Mouse (Mus musculus) stomach, postnatal 0 days (tissue): ENCODE data around the gene Rhobtb3. TPM values are rescaled to one million over a fixed set of nuclear protein-coding genes. Genes with fewer than 3 reads are reported as not detected.
"Not testable (repeated sequence)": the region's sequence is repeated elsewhere in the genome, so short reads cannot be mapped to it uniquely, and the experiment has no call there.

Experiments used
- ATAC-seq: fragments of 200-750 bp; cut with Nextera tagmentation; 2 replicates; pipeline ENCODE4 v1.8.0; 2017; ENCODE audit not compliant: low FRiP score, low TSS enrichment
- DNase-seq: peaks from one replicate; pipeline ENCODE4 v3.0.0-alpha.2; 2016; ENCODE audit warnings: low spot score
- H3K27ac ChIP-seq: fragments of 300-500 bp; sonication (generic); replicated peaks from 2 replicates; pipeline ENCODE4 v1.5.1; 2014; ENCODE audit warnings: mild to moderate bottlenecking, control low read depth
- H3K27me3 ChIP-seq: fragments of 300-500 bp; sonication (generic); 2 replicates; pipeline ENCODE4 v1.6.1; 2014; ENCODE audit warnings: low read length; ENCODE audit not compliant: control insufficient read depth, insufficient read depth
- H3K36me3 ChIP-seq: fragments of 300-500 bp; sonication (generic); 2 replicates; pipeline ENCODE4 v1.6.1; 2014; ENCODE audit warnings: low read length, mixed read lengths; ENCODE audit not compliant: control insufficient read depth, insufficient read depth
- H3K4me1 ChIP-seq: fragments of 300-500 bp; sonication (generic); replicated peaks from 2 replicates; pipeline ENCODE4 v1.6.1; 2014; ENCODE audit warnings: antibody characterized with exemption; ENCODE audit not compliant: control insufficient read depth, insufficient read depth
- H3K4me2 ChIP-seq: fragments of 300-500 bp; sonication (generic); replicated peaks from 2 replicates; pipeline ENCODE4 v1.6.1; 2014; ENCODE audit warnings: low read depth, mild to moderate bottlenecking, control low read depth, moderate library complexity
- H3K4me3 ChIP-seq: fragments of 300-500 bp; sonication (generic); 2 replicates; pipeline ENCODE4 v1.5.1; 2014; ENCODE audit warnings: low read depth, low read length, control low read depth
- H3K9ac ChIP-seq: fragments of 300-500 bp; sonication (generic); 2 replicates; pipeline ENCODE4 v1.6.1; 2014; ENCODE audit warnings: mild to moderate bottlenecking, low read length, control low read depth, mixed read lengths
- H3K9me3 ChIP-seq: fragments of 300-500 bp; sonication (generic); 2 replicates; pipeline ENCODE4 v1.6.1; 2016; ENCODE audit warnings: low read length; ENCODE audit not compliant: control insufficient read depth
- CTCF ChIP-seq: IDR thresholded peaks from 2 replicates; pipeline ENCODE4 v1.5.1; 2016; ENCODE audit warnings: antibody characterized with exemption, low read depth, mild to moderate bottlenecking, moderate library complexity
- EP300 ChIP-seq: optimal IDR thresholded peaks from 2 replicates; pipeline ENCODE3; 2016; ENCODE audit warnings: antibody characterized with exemption
- WGBS: fragments of 180-500 bp; shearing (Covaris S2); extraction: QIAGEN DNeasy Blood & Tissue Kit; methylation state at CpG from one replicate; pipeline ENCODE4 v1.1.7; 2014; 5-methylcytosine and 5-hydroxymethylcytosine counted together
- polyA plus RNA-seq: library from polyadenylated mRNA; unstranded; fragments of >200 nt; fragmentation: Nextera tagmentation; extraction: Ambion mirVana; gene quantifications from 2 replicates; pipeline ENCODE4 v1.2.1, GENCODE M21; 2015

Gene Rhobtb3
- polyA plus RNA-seq, 1 experiment from 2014 or later = 10.0 TPM

GRCm38 (mm10) chr13:75832697-75833096, 111.0 kb downstream of the Rhobtb3 start:
- H3K9me3 ChIP-seq = no peaks in the 10 kb centered on the region
- no peak for TF ChIP-seq CTCF
- TF ChIP-seq EP300 = no peak
- H3K4me2 ChIP-seq = no peak overlapping the region
- ATAC-seq = no peak
- no peak for DNase-seq
- no peaks in the 10 kb centered on the region for H3K36me3 ChIP-seq
- no peaks in the 10 kb centered on the region for H3K27me3 ChIP-seq
- H3K9ac ChIP-seq = no peak overlapping the region
- no peak overlapping the region for H3K4me3 ChIP-seq
- H3K4me1 ChIP-seq = no peaks in the 10 kb centered on the region
- no peak overlapping the region for H3K27ac ChIP-seq

DNA sequence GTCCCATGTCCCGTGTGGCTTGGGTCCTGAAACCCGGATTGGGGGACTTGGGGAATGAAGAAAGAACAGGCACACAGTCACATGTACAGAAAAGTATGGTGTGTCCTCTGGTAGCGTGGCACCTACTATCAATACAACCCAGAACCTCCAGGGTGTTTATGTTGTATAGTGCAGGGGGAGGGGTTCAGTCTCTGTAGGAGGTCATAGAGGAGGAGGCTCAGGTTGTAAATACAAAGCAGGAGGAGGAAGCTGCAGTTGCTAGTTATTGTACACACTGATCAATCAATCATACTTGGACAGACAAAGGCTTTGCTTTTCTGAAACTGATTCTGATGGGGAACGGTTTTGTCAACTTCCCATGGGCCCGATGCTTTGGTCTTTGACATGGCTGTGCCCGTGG, 112.0 kb downstream of the Rhobtb3 start:
- Histone ChIP-seq H3K4me1 (no peaks in the 10 kb centered on the region), H3K27me3 (no peaks in the 10 kb centered on the region), H3K4me3 (no peak overlapping the region), H3K9me3 (no peaks in the 10 kb centered on the region), H3K4me2 (no peak overlapping the region), H3K36me3 (no peaks in the 10 kb centered on the region), H3K27ac (no peak overlapping the region), H3K9ac (no peak overlapping the region)
- ATAC-seq (no peak), DNase-seq (no peak)
- 66% methylated on average over 6 of the region's 6 CpGs for WGBS
- TF ChIP-seq EP300 (no peak), CTCF (no peak)

GRCm38 (mm10) chr13:75830708-75831107, 113.0 kb downstream of the Rhobtb3 start:
- Histone ChIP-seq H3K36me3 (no peaks in the 10 kb centered on the region), H3K4me3 (no peak overlapping the region), H3K27ac (no peak overlapping the region), H3K4me2 (no peak overlapping the region), H3K9ac (no peak overlapping the region), H3K27me3 (no peaks in the 10 kb centered on the region), H3K4me1 (no peaks in the 10 kb centered on the region), H3K9me3 (no peaks in the 10 kb centered on the region)
- no peak for ATAC-seq
- TF ChIP-seq CTCF = no peak
- no peak for TF ChIP-seq EP300
- DNase-seq = no peak
- 93% methylated on average over 1 of the region's 1 CpGs for WGBS

GRCm38 (mm10) chr13:75825388-75825787, 118.3 kb downstream of the Rhobtb3 start:
- Histone ChIP-seq H3K27ac (no peak overlapping the region), H3K9me3 (no peaks in the 10 kb centered on the region), H3K4me3 (no peak overlapping the region), H3K27me3 (no peaks in the 10 kb centered on the region), H3K36me3 (no peaks in the 10 kb centered on the region), H3K4me1 (no peaks in the 10 kb centered on the region), H3K9ac (no peak overlapping the region), H3K4me2 (no peak overlapping the region)
- 90% methylated on average over 1 of the region's 1 CpGs for WGBS
- DNase-seq (no peak), ATAC-seq (no peak)
- TF ChIP-seq CTCF (no peak), EP300 (no peak)

DNA sequence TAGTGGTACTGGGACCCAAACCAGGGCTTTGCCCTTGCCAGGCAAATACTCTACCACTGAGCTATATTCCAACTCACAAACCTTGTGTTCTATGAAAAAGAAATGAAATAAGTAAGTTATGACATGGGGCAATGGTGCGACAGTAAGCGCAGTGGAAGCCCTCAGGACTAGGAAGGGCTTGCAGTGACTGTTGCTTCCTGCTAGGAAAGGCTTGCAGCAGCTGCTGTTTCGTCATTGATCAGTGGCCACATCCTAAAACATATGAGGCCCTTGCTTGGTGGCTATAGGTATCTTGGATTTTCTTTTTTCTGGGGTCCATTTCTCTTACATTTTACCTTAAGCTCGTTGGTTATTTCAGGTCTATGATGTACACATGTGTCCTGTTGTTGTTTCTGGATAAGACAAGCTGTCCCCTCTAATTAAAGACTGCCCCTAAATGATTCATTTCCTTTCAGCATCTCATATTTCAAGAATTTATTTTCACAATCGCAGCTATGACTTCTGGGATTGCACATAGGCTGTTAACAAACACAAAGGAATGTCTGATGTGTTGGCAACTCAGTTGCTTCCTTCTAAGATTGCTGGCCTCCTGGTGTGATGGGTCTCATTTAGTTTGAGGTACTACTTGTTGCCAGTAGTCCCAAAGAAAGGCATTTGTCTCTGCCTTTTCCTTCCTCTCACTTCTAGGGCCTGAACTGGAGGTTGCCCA, 119.0 kb downstream of the Rhobtb3 start:
- DNase-seq (no peak), ATAC-seq (no peak)
- Histone ChIP-seq H3K4me3 (no peak overlapping the region), H3K4me2 (no peak overlapping the region), H3K9ac (no peak overlapping the region), H3K4me1 (no peaks in the 10 kb centered on the region), H3K27ac (no peak overlapping the region), H3K36me3 (no peaks in the 10 kb centered on the region), H3K27me3 (no peaks in the 10 kb centered on the region), H3K9me3 (no peaks in the 10 kb centered on the region)
- 74% methylated on average over 5 of the region's 5 CpGs for WGBS
- TF ChIP-seq EP300 = no peak
- no peak for TF ChIP-seq CTCF

GRCm38 (mm10) chr13:75823201-75823600, 120.5 kb downstream of the Rhobtb3 start:
- no peaks in the 10 kb centered on the region for H3K36me3 ChIP-seq
- no peak overlapping the region for H3K27ac ChIP-seq
- WGBS = 87% methylated on average over 9 of the region's 9 CpGs
- ATAC-seq (no peak), DNase-seq (no peak)
- no peak overlapping the region for H3K4me3 ChIP-seq
- no peaks in the 10 kb centered on the region for H3K27me3 ChIP-seq
- no peaks in the 10 kb centered on the region for H3K4me1 ChIP-seq
- no peak overlapping the region for H3K4me2 ChIP-seq
- no peak for TF ChIP-seq CTCF
- no peak for TF ChIP-seq EP300
- H3K9me3 ChIP-seq = no peaks in the 10 kb centered on the region
- no peak overlapping the region for H3K9ac ChIP-seq

GRCm38 (mm10) chr13:75822366-75822765, 121.4 kb downstream of the Rhobtb3 start:
- H3K27ac ChIP-seq, H3K9me3 ChIP-seq, H3K4me1 ChIP-seq, DNase-seq, H3K4me2 ChIP-seq, H3K4me3 ChIP-seq, H3K36me3 ChIP-seq, H3K27me3 ChIP-seq, H3K9ac ChIP-seq, ATAC-seq: not testable (repeated sequence)
- WGBS = 90% methylated on average over 4 of the region's 4 CpGs
